ENCODE assay signal across 27 mouse cellular contexts in genomic region chr16:90260097-90260496, GRCm38 (mm10).
"Had no signal": no experiment of that assay in that cellular context is flagged by ENCODE, and none has a peak within 500 bp of the region (broad histone marks: within the 10 kb centered on the region; RNA-seq: fewer than 3 reads in every experiment).

No protein-coding gene starts in this region.

- H3K9ac ChIP-seq: heart, embryonic 12.5 days; heart, embryonic 15.5 days; hindbrain, embryonic 12.5 days; hindbrain, embryonic 14.5 days; intestine, embryonic 15.5 days; limb, embryonic 12.5 days; liver, embryonic 13.5 days had no signal

- DNase-seq: gastrocnemius, adult 2 months; gastrocnemius, postnatal 10 days; gastrocnemius, postnatal 25 days; heart, postnatal 14 days; heart, postnatal 4 days; kidney, adult 18-20 months; kidney, adult 8-10 months; kidney, postnatal 10 days; kidney, postnatal 25 days; kidney, postnatal 4 days; liver; liver, embryonic 13.5 days had no signal

- H3K9me3 ChIP-seq: heart, embryonic 10.5 days; heart, embryonic 12.5 days; heart, embryonic 15.5 days; hindbrain, embryonic 10.5 days; hindbrain, embryonic 12.5 days; intestine, embryonic 15.5 days; limb, embryonic 10.5 days; limb, embryonic 12.5 days; liver, embryonic 13.5 days had no signal

- H3K27me3 ChIP-seq: heart, embryonic 12.5 days; heart, embryonic 15.5 days; hindbrain, embryonic 12.5 days; intestine, embryonic 15.5 days; limb, embryonic 12.5 days; liver, embryonic 13.5 days had no signal

- H3K4me3 ChIP-seq: gastrocnemius, adult 2 months; heart, embryonic 10.5 days; heart, embryonic 12.5 days; heart, embryonic 15.5 days; hindbrain, embryonic 10.5 days; hindbrain, embryonic 12.5 days; intestine, embryonic 15.5 days; layer of hippocampus, adult 2 months; left cerebral cortex, adult 2 months; limb, embryonic 10.5 days; limb, embryonic 12.5 days; liver, embryonic 13.5 days had no signal

- H3K4me1 ChIP-seq: hindbrain, embryonic 10.5 days; hindbrain, embryonic 12.5 days; intestine, embryonic 15.5 days; limb, embryonic 10.5 days; limb, embryonic 12.5 days had no signal

- H3K4me2 ChIP-seq: heart, embryonic 12.5 days; heart, embryonic 15.5 days; hindbrain, embryonic 12.5 days; hindbrain, embryonic 14.5 days; intestine, embryonic 15.5 days; limb, embryonic 12.5 days; liver, embryonic 11.5 days; liver, embryonic 13.5 days had no signal

- H3K27ac ChIP-seq: gastrocnemius, adult 2 months; heart, embryonic 10.5 days; heart, embryonic 15.5 days; hindbrain, embryonic 10.5 days; hindbrain, embryonic 12.5 days; hindbrain, embryonic 14.5 days; intestine, embryonic 15.5 days; layer of hippocampus, adult 2 months; left cerebral cortex, adult 2 months; limb, embryonic 10.5 days; limb, embryonic 12.5 days; liver, embryonic 13.5 days had no signal

- ATAC-seq: hindbrain, embryonic 16.5 days; inflammation-experienced regulatory T-cells, adult 6 months; intestine, embryonic 15.5 days; intestine, postnatal 0 days had no signal
